Mouse (Mus musculus) forebrain, embryonic 12.5 days (tissue): ENCODE data around the gene Furin. TPM values are rescaled to one million over a fixed set of nuclear protein-coding genes. Genes with fewer than 3 reads are reported as not detected.

Source experiments
- ATAC-seq: fragments of 200-750 bp; cut with Nextera tagmentation; 2 replicates; pipeline ENCODE4 v1.8.0; 2017; ENCODE audit warnings: moderate TSS enrichment; ENCODE audit not compliant: low FRiP score
- H3K27ac ChIP-seq: fragments of 300-500 bp; sonication (generic); 2 replicates; pipeline ENCODE4 v1.5.1; 2016; ENCODE audit warnings: mild to moderate bottlenecking
- H3K27me3 ChIP-seq: fragments of 300-500 bp; sonication (generic); 2 replicates; pipeline ENCODE4 v1.6.1; 2016; ENCODE audit warnings: mild to moderate bottlenecking
- H3K36me3 ChIP-seq: fragments of 300-500 bp; sonication (generic); replicated peaks from 2 replicates; pipeline ENCODE4 v1.6.1; 2016; ENCODE audit warnings: mild to moderate bottlenecking
- H3K4me1 ChIP-seq: fragments of 300-500 bp; sonication (generic); 2 replicates; pipeline ENCODE4 v1.6.1; 2016
- H3K4me2 ChIP-seq: fragments of 300-500 bp; sonication (generic); 2 replicates; pipeline ENCODE4 v1.6.1; 2016; ENCODE audit warnings: mild to moderate bottlenecking, moderate library complexity
- H3K4me3 ChIP-seq: fragments of 300-500 bp; sonication (generic); replicated peaks from 2 replicates; pipeline ENCODE4 v1.5.1; 2016; ENCODE audit warnings: mild to moderate bottlenecking
- H3K9ac ChIP-seq: fragments of 300-500 bp; sonication (generic); 2 replicates; pipeline ENCODE4 v1.6.1; 2016; ENCODE audit warnings: mild to moderate bottlenecking
- H3K9me3 ChIP-seq: fragments of 300-500 bp; sonication (generic); 2 replicates; pipeline ENCODE4 v1.6.1; 2016
- WGBS: fragments of 180-500 bp; shearing (Covaris S2); methylation state at CpG from one replicate; pipeline ENCODE4 v1.1.7; 2016; 5-methylcytosine and 5-hydroxymethylcytosine counted together
- polyA plus RNA-seq: library from polyadenylated mRNA; unstranded; fragments of >200 nt; fragmentation: Nextera tagmentation; extraction: Ambion mirVana; gene quantifications from 2 replicates; pipeline ENCODE4 v1.2.1, GENCODE M21; 2016

Furin gene
- polyA plus RNA-seq, 1 experiment from 2014 or later, result 4.3 TPM

GRCm38 (mm10) chr7:80443124-80443523, 37.9 kb upstream of the Furin start:
- Histone ChIP-seq H3K9me3 (no peaks in the 10 kb centered on the region), H3K27me3 (no peaks in the 10 kb centered on the region), H3K4me1 (peaks cover 19% of the 10 kb centered on the region), H3K4me3 (no peak overlapping the region), H3K4me2 (no peak overlapping the region), H3K9ac (no peak overlapping the region), H3K27ac (no peak overlapping the region), H3K36me3 (no peaks in the 10 kb centered on the region)
- WGBS, result 75% methylated on average over 3 of the region's 3 CpGs
- ATAC-seq, result no peak

GRCm38 (mm10) chr7:80441986-80442904, 37.0 kb upstream of the Furin start:
- H3K4me3 ChIP-seq, result no peak overlapping the region
- H3K9me3 ChIP-seq, result no peaks in the 10 kb centered on the region
- WGBS, result 57% methylated on average over 11 of the region's 11 CpGs

DNA sequence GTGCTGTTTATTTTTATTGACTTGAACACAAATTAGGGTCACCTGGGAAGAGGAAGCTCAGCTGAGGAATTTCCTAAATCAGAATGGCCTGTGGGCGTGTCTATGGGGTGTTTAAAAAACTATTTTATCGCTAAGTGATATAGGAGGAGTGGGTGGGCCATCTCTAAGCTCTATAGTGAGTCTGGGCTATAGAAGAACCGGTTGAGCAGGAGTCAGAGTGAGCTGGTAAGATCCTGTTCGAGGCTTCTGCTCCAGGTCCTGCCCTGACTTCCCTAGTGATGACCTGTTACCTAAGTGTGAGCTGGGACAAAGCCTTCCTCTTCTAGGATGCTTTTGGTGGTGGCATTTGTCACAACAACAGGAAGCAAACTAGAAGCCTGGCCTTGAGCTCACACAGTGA, 35.4 kb upstream of the Furin start:
- peaks cover 19% of the 10 kb centered on the region for H3K4me1 ChIP-seq
- no peaks in the 10 kb centered on the region for H3K27me3 ChIP-seq
- 77% methylated on average over 4 of the region's 4 CpGs for WGBS

More at GRCm38 (mm10) chr7:80441986-80442904, 37.0 kb upstream of the Furin start:
- no peaks in the 10 kb centered on the region for H3K36me3 ChIP-seq
- no peak overlapping the region for H3K27ac ChIP-seq
- no peak for ATAC-seq
- no peaks in the 10 kb centered on the region for H3K27me3 ChIP-seq
- peaks cover 19% of the 10 kb centered on the region for H3K4me1 ChIP-seq
- no peak overlapping the region for H3K4me2 ChIP-seq
- H3K9ac ChIP-seq, result no peak overlapping the region

DNA sequence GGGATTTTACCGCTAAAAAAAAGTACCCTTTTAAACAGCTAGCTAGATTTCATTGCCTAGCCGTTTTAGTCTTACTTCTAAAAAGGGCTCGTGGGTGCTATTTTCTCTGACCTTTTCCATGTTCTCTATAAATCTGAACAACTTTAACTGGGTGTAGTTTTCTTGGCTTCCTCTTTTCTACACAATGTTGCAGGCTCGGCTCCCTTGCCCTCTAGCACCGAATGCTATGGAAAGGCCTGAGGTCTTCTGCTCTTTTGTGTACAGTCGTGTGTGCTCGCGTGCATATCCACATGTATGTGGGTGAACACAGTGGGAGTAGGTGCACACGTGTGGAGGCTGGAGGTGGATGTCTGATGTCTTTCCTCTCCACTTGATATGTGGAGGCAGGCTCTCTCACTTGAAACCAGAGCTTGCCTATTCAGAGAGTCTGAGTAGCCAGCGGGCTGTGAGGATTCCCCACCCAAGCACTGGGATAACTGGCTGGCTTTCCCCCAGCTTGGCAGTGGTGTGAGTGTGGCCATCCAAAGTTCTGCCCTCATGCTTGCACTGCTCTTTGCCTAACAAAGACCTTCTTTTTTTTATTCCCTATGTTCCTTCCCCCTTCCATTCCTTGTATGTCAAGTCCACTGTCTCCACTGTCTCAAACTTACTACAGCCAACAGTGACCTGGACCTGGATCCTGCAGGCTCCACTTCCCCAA, 34.7 kb upstream of the Furin start:
- Histone ChIP-seq H3K27me3 (no peaks in the 10 kb centered on the region), H3K36me3 (no peaks in the 10 kb centered on the region), H3K27ac (no peak overlapping the region), H3K9ac (no peak overlapping the region), H3K4me1 (peaks cover 19% of the 10 kb centered on the region), H3K4me2 (no peak overlapping the region), H3K4me3 (no peak overlapping the region), H3K9me3 (no peaks in the 10 kb centered on the region)
- no peak for ATAC-seq
- WGBS, result 85% methylated on average over 10 of the region's 10 CpGs

More for the DNA sequence above, 35.4 kb upstream of the Furin start:
- no peak overlapping the region for H3K4me2 ChIP-seq
- H3K27ac ChIP-seq, result no peak overlapping the region
- no peaks in the 10 kb centered on the region for H3K9me3 ChIP-seq
- no peak overlapping the region for H3K4me3 ChIP-seq
- no peak for ATAC-seq
- H3K36me3 ChIP-seq, result no peaks in the 10 kb centered on the region
- no peak overlapping the region for H3K9ac ChIP-seq

GRCm38 (mm10) chr7:80439032-80439760, 34.0 kb upstream of the Furin start:
- H3K4me3 ChIP-seq, result no peak overlapping the region
- H3K9ac ChIP-seq, result no peak overlapping the region
- no peak overlapping the region for H3K27ac ChIP-seq
- no peak for ATAC-seq
- no peak overlapping the region for H3K4me2 ChIP-seq
- no peaks in the 10 kb centered on the region for H3K27me3 ChIP-seq
- WGBS, result 45% methylated on average over 15 of the region's 15 CpGs
- H3K4me1 ChIP-seq, result peaks cover 19% of the 10 kb centered on the region
- H3K9me3 ChIP-seq, result no peaks in the 10 kb centered on the region
- H3K36me3 ChIP-seq, result no peaks in the 10 kb centered on the region

GRCm38 (mm10) chr7:80436571-80436970, 31.3 kb upstream of the Furin start:
- no peaks in the 10 kb centered on the region for H3K9me3 ChIP-seq
- no peaks in the 10 kb centered on the region for H3K27me3 ChIP-seq
- H3K9ac ChIP-seq, result no peak overlapping the region
- H3K36me3 ChIP-seq, result no peaks in the 10 kb centered on the region
- H3K4me3 ChIP-seq, result no peak overlapping the region
- ATAC-seq, result no peak
- peaks cover 7% of the 10 kb centered on the region for H3K4me1 ChIP-seq
- WGBS, result 92% methylated on average over 7 of the region's 7 CpGs
- no peak overlapping the region for H3K27ac ChIP-seq
- H3K4me2 ChIP-seq, result no peak overlapping the region

- WGBS, result 89% methylated on average over 3 of the region's 3 CpGs
- no peaks in the 10 kb centered on the region for H3K9me3 ChIP-seq
- no peak overlapping the region for H3K4me2 ChIP-seq
- H3K4me1 ChIP-seq, result peaks cover 7% of the 10 kb centered on the region
- no peaks in the 10 kb centered on the region for H3K27me3 ChIP-seq
- H3K36me3 ChIP-seq, result no peaks in the 10 kb centered on the region
- no peak overlapping the region for H3K4me3 ChIP-seq
- H3K27ac ChIP-seq, result no peak overlapping the region
- H3K9ac ChIP-seq, result no peak overlapping the region
- ATAC-seq, result no peak
These were observed 30.4 kb upstream of the Furin start for GRCm38 (mm10) chr7:80435594-80435993.

DNA sequence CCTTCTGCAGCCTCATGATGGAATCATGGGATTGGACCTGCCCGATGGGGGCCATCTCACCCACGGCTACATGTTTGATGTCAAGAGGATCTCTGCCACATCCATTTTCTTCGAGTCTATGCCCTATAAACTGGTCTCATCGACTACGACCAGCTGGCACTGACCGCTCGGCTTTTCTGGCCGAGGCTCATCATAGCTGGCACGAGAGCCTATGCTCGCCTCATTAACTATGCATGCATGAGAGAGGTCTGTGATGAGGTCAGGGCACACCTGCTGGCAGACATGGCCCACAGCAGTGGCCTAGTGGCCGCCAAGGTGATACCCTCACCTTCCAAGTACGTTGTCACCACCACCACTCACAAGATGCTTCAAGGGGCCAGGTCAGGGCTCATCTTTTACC, 24.4 kb upstream of the Furin start:
- 96% methylated on average over 12 of the region's 12 CpGs for WGBS
- Histone ChIP-seq H3K9me3 (no peaks in the 10 kb centered on the region), H3K9ac (no peak overlapping the region), H3K36me3 (no peaks in the 10 kb centered on the region), H3K27me3 (no peaks in the 10 kb centered on the region), H3K4me3 (no peak overlapping the region), H3K4me2 (no peak overlapping the region), H3K27ac (no peak overlapping the region), H3K4me1 (no peaks in the 10 kb centered on the region)
- no peak for ATAC-seq

GRCm38 (mm10) chr7:80427730-80428129, 22.5 kb upstream of the Furin start:
- Histone ChIP-seq H3K27me3 (no peaks in the 10 kb centered on the region), H3K36me3 (no peaks in the 10 kb centered on the region), H3K9ac (no peak overlapping the region), H3K9me3 (no peaks in the 10 kb centered on the region), H3K4me3 (no peak overlapping the region), H3K4me2 (no peak overlapping the region), H3K4me1 (peaks cover 3% of the 10 kb centered on the region), H3K27ac (no peak overlapping the region)
- WGBS, result 82% methylated on average over 5 of the region's 5 CpGs
- no peak for ATAC-seq

DNA sequence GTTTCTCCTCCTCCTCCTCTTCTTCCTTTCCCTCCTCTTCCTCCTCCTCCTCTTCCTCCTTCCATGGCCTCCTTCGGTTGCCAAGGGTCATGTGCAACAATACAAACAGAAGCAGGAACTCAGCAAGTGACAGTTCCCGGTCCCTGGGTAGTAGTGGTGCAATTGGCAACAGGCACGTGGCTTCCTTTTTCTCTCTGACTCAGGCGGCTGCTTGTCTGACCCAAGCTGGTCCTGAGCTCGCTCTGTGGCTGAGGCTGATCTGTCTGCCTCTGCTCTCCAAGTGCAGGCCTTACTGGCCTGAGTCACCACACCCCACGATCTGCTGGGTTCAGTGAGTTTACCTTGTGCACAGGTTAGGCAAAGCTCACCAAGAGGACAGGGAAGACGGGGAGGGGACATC, 21.1 kb upstream of the Furin start:
- H3K9me3 ChIP-seq, result no peaks in the 10 kb centered on the region
- 76% methylated on average over 7 of the region's 7 CpGs for WGBS
- no peak overlapping the region for H3K4me3 ChIP-seq
- no peak overlapping the region for H3K27ac ChIP-seq
- H3K36me3 ChIP-seq, result no peaks in the 10 kb centered on the region
- no peaks in the 10 kb centered on the region for H3K27me3 ChIP-seq
- H3K4me1 ChIP-seq, result peaks cover 3% of the 10 kb centered on the region
- no peak for ATAC-seq
- no peak overlapping the region for H3K9ac ChIP-seq
- H3K4me2 ChIP-seq, result no peak overlapping the region

GRCm38 (mm10) chr7:80424722-80425121, 19.5 kb upstream of the Furin start:
- Histone ChIP-seq H3K4me2 (no peak overlapping the region), H3K9me3 (no peaks in the 10 kb centered on the region), H3K4me1 (peaks cover 3% of the 10 kb centered on the region), H3K36me3 (no peaks in the 10 kb centered on the region), H3K27ac (no peak overlapping the region), H3K9ac (no peak overlapping the region), H3K27me3 (no peaks in the 10 kb centered on the region), H3K4me3 (no peak overlapping the region)
- ATAC-seq, result no peak
- WGBS, result 84% methylated on average over 6 of the region's 6 CpGs

DNA sequence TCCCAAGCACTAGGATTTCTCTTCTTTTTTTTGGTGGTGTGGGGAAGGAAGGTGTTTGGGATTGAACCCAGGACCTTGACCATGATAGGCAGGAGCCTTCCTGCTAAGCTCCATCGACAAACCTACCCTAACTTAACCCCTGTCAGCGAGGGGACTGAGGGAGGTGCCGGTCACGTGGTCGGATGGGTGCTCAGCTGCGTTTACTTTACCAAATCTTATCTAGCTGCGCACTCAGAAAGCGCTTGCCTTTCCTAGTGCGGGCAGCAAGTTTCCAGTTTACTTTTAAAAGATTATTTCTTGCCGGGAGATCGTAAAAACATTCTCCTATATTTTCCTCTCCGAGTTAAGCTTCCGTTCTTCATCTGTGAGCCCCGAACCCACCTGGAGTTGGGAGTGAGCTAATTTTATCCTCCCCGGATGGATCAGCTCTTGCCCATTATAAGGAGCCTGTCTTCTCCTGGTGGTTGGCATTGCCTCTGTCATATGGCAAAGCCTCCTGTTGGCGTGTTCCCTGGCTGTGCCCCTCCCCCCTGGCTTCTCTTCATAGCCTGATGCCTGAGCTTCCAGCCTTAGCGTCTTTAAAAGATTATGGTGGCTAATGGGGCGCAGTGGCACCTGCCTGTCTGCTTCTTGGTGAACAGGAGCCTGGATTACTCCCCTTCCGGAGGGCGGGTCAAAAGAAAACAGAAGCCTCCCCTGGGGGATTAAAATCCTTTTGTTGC, 17.7 kb upstream of the Furin start:
- Histone ChIP-seq H3K9ac (no peak overlapping the region), H3K4me2 (peak overlapping the region; percentile 1; the same call in 1 of the 2 replicates), H3K27me3 (no peaks in the 10 kb centered on the region), H3K27ac (no peak overlapping the region), H3K4me1 (peaks cover 3% of the 10 kb centered on the region), H3K9me3 (no peaks in the 10 kb centered on the region), H3K36me3 (no peaks in the 10 kb centered on the region), H3K4me3 (no peak overlapping the region)
- no peak for ATAC-seq
- 26% methylated on average over 20 of the region's 20 CpGs for WGBS
